Mouse (Mus musculus): ENCODE results near the gene Asb4. TPM values are rescaled to one million over a fixed set of nuclear protein-coding genes. Genes with fewer than 3 reads are reported as not detected.

Asb4 gene
- polyA plus RNA-seq, 1 experiment from 2014 or later: 17.1 TPM

Other genes with a start within 250 kb of the Asb4 start
- 0.12 and 0.40 TPM in 2 replicates for gene Pon1, start 189.4 kb upstream of the Asb4 start, polyA plus RNA-seq (2014; fragmentation: Nextera tagmentation; extraction: Ambion mirVana)
- gene Pon3, start 127.1 kb upstream of the Asb4 start, polyA plus RNA-seq (2014; fragmentation: Nextera tagmentation; extraction: Ambion mirVana): 5.3 and 8.5 TPM in 2 replicates
- gene Pon2, start 84.9 kb upstream of the Asb4 start, polyA plus RNA-seq (2014; fragmentation: Nextera tagmentation; extraction: Ambion mirVana): 27.6 and 31.5 TPM in 2 replicates
- gene Pdk4, start 112.9 kb downstream of the Asb4 start, polyA plus RNA-seq (2014; fragmentation: Nextera tagmentation; extraction: Ambion mirVana): 1.8 and 2.9 TPM in 2 replicates